Mouse (Mus musculus) skeletal muscle tissue, postnatal 0 days (tissue): ENCODE measurements around the gene Slc36a1. TPM values are rescaled to one million over a fixed set of nuclear protein-coding genes. Genes with fewer than 3 reads are reported as not detected.

Experiments
- polyA plus RNA-seq: library from polyadenylated mRNA; unstranded; fragments of >200 nt; fragmentation: Nextera tagmentation; extraction: Ambion mirVana; gene quantifications from 2 replicates; pipeline ENCODE4 v1.2.1, GENCODE M21; 2015

Gene Slc36a1
- polyA plus RNA-seq, result 0.56 and 0.62 TPM in 2 replicates

GRCm38 (mm10) chr11:55204159-55204596, at the start of gene Slc36a1:
TSS of gene Slc36a1 (plus strand) at chr11:55204350.

GRCm38 (mm10) chr11:55184733-55185291, 19.3 kb upstream of the Slc36a1 start, which contains the start of gene Slc36a2:
TSS of gene Slc36a2 (minus strand) at chr11:55185077.

Other genes with a start within 250 kb of the Slc36a1 start
- gene Tnip1, start 241.4 kb upstream of the Slc36a1 start, polyA plus RNA-seq, result 27.3 and 30.2 TPM in 2 replicates
- gene Anxa6, start 170.9 kb upstream of the Slc36a1 start, polyA plus RNA-seq, result 241 and 261 TPM in 2 replicates
- gene Ccdc69, start 126.2 kb upstream of the Slc36a1 start, polyA plus RNA-seq, result 15.7 and 20.6 TPM in 2 replicates
- gene Gm2a, start 106.2 kb upstream of the Slc36a1 start, polyA plus RNA-seq, result 18.7 and 32.2 TPM in 2 replicates
- gene Slc36a3, start 52.6 kb upstream of the Slc36a1 start, polyA plus RNA-seq, result not detected in 2 replicates
- gene Slc36a2, start 19.3 kb upstream of the Slc36a1 start, polyA plus RNA-seq, result 4.1 and 26.1 TPM in 2 replicates
- gene Fat2, start 132.2 kb downstream of the Slc36a1 start, polyA plus RNA-seq, result 0.02 TPM in 1 of 2 replicates, not detected in the other
- 2,117 and 2,956 TPM in 2 replicates for gene Sparc, start 218.8 kb downstream of the Slc36a1 start, polyA plus RNA-seq